Mouse (Mus musculus) B cell, adult 2 months (primary cell): ENCODE data around the gene Prame.
A peak's percentile ranks its signal among the peaks of the same experiment; 100 is the strongest.
"Not testable (repeated sequence)": the region's sequence is repeated elsewhere in the genome, so short reads cannot be mapped to it uniquely, and the experiment has no call there.

Experiments used
- DNase-seq, 2 experiments: peaks; one replicate each; pipeline ENCODE4 v3.0.0; 2022

The Prame gene

DNA sequence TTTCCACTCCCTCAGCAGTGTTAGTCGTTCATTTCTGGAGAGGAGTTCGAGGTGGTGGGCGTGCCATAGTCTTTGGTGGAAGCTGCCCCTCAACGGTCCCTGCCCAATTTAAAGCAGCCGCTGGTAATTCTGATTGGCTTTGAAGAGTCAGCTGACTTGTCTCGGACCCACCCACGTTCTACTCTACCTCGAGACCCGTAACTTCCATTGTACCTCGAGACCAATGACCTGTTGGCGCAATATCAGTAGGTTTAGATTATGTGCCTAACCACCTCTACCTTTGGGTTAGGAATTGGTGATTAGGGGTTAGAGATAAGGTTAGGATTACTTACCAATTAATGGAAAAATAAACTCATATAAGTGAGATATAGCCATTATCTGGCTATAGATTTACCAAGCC lies at the start of gene Prame:
Gene Prame (minus strand): TSS at position 101 of the 400 bp plus-strand sequence.
- no peak for DNase-seq

DNA sequence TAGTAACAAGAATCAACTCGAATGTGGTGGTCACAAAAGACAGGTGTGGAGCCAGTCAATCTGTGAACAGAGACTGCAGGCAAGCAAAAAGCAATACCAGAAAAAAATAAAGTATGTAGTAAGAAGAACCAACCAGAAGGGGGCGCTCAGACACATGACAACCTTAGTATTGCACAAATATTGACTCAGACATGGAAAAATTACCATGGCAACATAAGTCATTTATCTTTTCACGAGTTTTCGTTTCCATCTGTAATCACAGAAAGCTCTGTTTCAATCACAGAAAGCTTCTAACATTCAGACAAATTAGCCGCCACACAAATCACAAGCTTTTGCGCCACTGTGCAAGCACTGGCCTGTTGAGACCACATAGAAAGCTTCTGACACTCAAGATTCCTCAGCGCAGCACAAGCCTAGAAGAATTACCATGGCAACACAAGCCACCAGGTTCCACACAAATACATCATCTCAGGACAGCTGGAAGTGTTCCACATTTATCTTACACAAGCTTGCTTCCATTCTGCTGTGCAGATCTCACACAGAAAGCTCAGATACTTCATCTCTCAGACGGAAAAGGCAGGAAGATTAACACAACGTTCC lies 24.8 kb upstream of the Prame start:
- peak in 1 of 2 experiments; percentile 31 for DNase-seq

DNA sequence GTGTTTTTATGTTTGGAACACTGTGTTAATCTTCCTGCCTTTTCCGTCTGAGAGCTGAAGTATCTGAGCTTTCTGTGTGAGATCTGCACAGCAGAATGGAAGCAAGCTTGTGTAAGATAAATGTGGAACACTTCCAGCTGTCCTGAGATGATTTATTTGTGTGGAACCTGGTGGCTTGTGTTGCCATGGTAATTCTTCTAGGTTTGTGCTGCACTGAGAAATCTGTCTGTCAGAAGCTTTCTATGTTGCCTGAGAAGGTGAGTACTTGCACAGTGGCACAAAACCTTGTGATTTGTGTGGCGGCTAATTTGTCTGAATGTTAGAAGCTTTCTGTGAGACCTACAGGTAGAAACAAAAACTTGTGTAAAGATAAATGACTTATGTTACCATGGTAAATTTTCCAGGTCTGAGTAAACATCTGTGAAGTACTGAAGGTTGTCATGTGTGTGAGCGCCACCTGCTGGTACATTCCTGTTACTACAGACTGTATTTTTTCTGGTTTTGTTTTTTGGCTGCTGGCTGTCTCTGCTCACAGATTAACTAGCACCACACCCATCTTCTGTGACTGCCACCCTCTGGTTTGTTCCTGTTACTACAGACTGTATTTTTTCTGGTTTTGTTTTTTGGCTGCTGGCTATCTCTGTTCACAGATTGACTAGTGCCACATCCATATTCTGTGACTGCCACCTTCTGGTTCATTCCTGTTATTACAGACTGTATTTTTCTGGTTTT lies 26.0 kb downstream of the Prame start:
- DNase-seq, result peak; percentile 33 to 38

DNA sequence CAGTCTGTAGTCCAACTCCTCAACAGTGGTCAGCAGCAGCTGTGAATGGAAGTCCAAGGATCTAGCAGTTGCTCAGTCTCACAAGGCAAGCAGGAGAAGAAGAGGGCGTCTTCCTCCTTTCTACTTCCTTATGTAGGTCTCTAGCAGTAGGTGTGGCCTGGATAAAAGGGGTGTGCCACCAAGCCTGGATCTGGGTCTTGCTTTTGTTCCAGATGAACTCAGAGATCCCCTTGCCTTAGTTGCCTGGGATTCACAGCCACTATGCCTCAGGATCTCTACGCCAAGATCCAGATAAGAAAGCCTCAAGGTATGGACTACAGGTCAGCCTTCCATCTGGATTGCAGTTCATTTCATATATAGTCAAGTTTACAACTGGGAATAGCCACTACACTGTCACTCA lies 28.8 kb downstream of the Prame start, which contains the start of gene Nxf7:
Gene Nxf7 (minus strand): TSS at position 101 of the 400 bp plus-strand sequence.
- DNase-seq, result no peak

DNA sequence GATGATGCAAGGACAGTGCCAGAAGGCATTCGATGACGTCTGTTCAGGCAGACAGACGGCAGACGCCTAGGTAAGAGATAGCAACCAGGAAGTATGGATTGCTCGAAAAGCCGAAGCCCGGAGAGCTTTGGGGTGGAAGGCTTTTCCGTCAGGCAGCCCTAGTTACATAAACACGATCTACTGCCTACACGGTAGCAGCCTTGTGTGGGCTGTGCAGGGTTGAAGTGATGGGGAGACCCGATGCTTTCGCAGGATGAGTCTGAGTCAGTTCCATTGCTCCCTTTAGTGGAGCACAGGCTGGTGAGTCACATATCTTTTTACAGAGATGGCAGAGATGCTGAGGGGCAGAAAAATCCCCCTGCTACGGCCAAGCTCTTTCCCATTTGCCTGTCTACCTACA lies 29.4 kb downstream of the Prame start:
- no peak for DNase-seq

DNA sequence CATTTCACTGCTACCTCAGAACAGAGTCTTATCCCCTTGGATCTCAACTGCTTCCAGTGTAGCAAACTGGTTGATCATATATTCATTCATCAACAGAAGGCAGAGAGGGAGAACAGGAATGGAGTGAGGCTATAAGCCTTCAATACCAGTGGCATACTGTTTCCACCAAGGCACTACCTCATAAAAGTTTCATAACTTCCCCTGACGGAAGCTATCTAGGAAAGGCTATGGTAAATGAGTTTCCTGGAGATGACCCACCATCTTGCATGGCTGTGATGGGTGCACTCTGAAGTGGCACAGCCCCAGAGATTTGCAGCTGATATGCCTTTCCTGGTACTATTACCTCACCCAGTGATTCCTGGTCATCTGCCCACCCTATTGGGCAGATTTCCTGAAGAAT lies 51.1 kb downstream of the Prame start:
- no peak for DNase-seq

DNA sequence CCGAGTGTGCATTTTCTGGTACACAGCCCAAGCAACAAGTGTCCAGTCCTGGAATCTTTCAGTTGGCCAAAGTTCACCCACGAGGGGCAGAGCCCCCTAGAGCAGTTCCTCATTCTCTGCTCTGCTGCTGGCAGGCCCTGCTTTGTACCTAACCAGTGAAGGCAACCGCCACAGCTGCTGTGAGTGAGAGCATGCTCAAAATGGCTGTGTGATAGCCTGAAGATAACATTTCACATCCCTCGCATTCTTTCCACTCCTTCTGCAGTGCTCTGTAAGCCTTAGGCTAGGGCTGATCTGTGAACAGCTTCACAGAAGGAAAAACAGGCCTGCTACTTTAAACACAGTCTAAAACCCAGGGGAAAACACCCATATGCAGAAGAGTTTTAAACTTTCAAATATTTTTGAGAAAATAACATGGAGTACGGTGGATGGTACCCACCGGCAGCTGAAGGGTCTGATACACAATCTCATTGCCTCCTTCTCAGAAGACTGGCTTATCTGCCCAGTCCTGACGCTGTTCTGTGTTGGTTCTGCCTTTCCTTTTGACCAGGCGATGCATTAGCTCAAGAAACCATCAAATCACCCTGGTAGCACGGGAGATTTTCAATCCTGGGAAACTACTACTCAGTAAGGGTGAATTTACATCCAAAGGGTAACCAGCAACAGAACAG lies 52.4 kb downstream of the Prame start:
- not testable (repeated sequence) for DNase-seq

DNA sequence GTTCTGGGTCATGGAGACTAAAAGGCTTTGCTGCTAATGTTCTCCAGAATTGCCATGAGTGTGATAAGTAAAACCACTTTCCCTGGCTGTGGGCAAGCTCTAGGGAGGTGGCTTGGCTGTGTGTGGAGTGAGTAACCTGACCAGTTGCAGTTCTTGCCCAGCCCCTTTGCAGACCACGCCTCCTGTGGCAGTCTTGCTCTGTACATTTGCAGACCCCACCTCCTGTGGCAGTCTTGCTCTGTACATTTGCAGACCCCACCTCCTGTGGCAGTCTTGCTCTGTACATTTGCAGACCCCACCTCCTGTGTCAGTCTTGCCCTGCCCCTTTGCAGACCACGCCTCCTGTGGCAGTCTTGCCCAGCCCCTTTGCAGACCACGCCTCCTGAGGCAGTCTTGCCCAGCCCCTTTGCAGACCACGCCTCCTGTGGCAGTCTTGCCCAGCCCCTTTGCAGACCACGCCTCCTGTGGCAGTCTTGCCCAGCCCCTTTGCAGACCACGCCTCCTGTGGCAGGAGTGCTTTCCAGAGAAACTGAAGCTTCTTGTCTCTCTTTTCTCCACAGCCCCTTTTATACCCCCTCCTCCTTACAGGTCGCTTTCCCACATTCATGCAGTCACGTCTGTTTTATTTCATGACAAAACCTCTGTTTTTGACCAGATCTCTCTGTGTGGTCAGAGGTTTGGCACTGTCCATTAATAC lies 53.1 kb downstream of the Prame start:
- DNase-seq, result not testable (repeated sequence)

DNA sequence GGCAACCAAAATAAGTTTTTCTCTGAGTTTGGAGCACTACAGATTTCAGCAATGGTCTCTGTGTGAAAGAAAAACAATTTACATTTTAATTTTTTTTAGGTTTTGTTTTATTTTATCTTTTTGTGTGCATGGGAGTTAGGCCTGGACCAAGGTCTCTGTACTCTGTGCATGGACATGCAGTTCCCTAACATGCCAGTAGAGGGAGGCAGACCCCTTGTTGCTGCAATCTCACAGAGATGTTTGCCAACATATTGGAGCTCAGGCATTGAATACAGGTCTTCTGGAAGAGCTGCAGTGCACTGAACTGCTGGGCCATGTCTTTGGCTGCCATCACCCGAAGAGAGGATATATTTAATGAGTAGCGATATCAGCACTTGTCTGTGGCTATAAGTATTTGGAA lies 58.0 kb downstream of the Prame start:
- peak; percentile 37 to 64 for DNase-seq

DNA sequence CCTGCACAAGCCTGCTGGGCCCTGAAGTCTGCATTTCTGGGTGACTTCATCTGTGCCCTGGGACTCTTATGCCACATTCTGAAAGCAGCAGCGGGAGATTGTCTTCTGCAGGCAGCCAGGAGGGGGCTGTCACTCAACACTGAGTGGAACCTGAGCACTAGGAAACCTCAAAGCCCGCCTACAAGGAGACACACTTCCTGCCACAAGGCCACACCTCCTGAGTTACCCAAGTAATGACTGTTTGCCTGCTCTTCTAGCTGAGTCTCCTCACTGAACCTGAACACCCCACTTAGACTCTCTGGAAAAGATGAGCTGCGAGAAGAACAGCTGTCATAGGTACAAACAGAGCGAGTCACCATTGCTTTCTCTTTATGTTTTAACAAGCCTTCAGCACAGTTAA lies 62.6 kb downstream of the Prame start:
- DNase-seq, result peak; percentile 9 to 28
